Mouse (Mus musculus) forebrain, embryonic 13.5 days (tissue): ENCODE measurements around the gene Zfp663. TPM values are rescaled to one million over a fixed set of nuclear protein-coding genes. Genes with fewer than 3 reads are reported as not detected.

Experiments
- ATAC-seq: fragments of 200-750 bp; cut with Nextera tagmentation; 2 replicates; pipeline ENCODE4 v1.8.0; 2017
- H3K27ac ChIP-seq: fragments of 300-500 bp; sonication (generic); 2 replicates; pipeline ENCODE4 v1.5.1; 2015; ENCODE audit warnings: inconsistent platforms, mild to moderate bottlenecking, moderate library complexity
- H3K27me3 ChIP-seq: fragments of 300-500 bp; sonication (generic); 2 replicates; pipeline ENCODE4 v1.6.1; 2015; ENCODE audit warnings: mild to moderate bottlenecking, inconsistent platforms
- H3K36me3 ChIP-seq: fragments of 300-500 bp; sonication (generic); 2 replicates; pipeline ENCODE4 v1.6.1; 2015; ENCODE audit warnings: mild to moderate bottlenecking, inconsistent platforms; ENCODE audit not compliant: poor library complexity, severe bottlenecking
- H3K4me1 ChIP-seq: fragments of 300-500 bp; sonication (generic); 2 replicates; pipeline ENCODE4 v1.6.1; 2015; ENCODE audit warnings: inconsistent platforms
- H3K4me2 ChIP-seq: fragments of 300-500 bp; sonication (generic); 2 replicates; pipeline ENCODE4 v1.6.1; 2015; ENCODE audit warnings: inconsistent platforms, mild to moderate bottlenecking, moderate library complexity
- H3K4me3 ChIP-seq: fragments of 300-500 bp; sonication (generic); 2 replicates; pipeline ENCODE4 v1.5.1; 2015; ENCODE audit warnings: mild to moderate bottlenecking, inconsistent platforms
- H3K9ac ChIP-seq: fragments of 300-500 bp; sonication (generic); 2 replicates; pipeline ENCODE4 v1.6.1; 2015; ENCODE audit warnings: mild to moderate bottlenecking, inconsistent platforms
- H3K9me3 ChIP-seq: fragments of 300-500 bp; sonication (generic); replicated peaks from 2 replicates; pipeline ENCODE4 v1.6.1; 2016; ENCODE audit warnings: inconsistent platforms
- WGBS: fragments of 180-500 bp; shearing (Covaris S2); methylation state at CpG from one replicate; pipeline ENCODE4 v1.1.7; 2015; 5-methylcytosine and 5-hydroxymethylcytosine counted together
- polyA plus RNA-seq: library from polyadenylated mRNA; unstranded; fragments of >200 nt; fragmentation: Nextera tagmentation; extraction: Ambion mirVana; gene quantifications from 2 replicates; pipeline ENCODE4 v1.2.1, GENCODE M21; 2015

The Zfp663 gene
- polyA plus RNA-seq, 1 experiment from 2014 or later = 5.7 TPM

GRCm38 (mm10) chr2:165327386-165327785 lies 41.1 kb downstream of the Zfp663 start:
- H3K27ac ChIP-seq = peak overlapping the region; percentile 88
- WGBS = 23% methylated on average over 7 of the region's 7 CpGs
- H3K9me3 ChIP-seq = no peaks in the 10 kb centered on the region
- H3K4me3 ChIP-seq = peak overlapping the region; percentile 95
- H3K36me3 ChIP-seq = no peaks in the 10 kb centered on the region; the same call in 1 of the 2 replicates
- peak overlapping the region; percentile 65 for H3K9ac ChIP-seq
- no peaks in the 10 kb centered on the region for H3K27me3 ChIP-seq
- H3K4me2 ChIP-seq = peak overlapping the region; percentile 91
- H3K4me1 ChIP-seq = peaks cover 41% of the 10 kb centered on the region
- ATAC-seq = no peak

- Histone ChIP-seq H3K4me3 (peak within 1 kb of the TSS; percentile 95), H3K4me1 (peaks cover 49% of the 10 kb centered on the region), H3K9me3 (no peaks in the 10 kb centered on the region), H3K27me3 (no peaks in the 10 kb centered on the region), H3K27ac (peak within 1 kb of the TSS; percentile 88), H3K36me3 (no peaks in the 10 kb centered on the region; the same call in 1 of the 2 replicates), H3K4me2 (peak within 1 kb of the TSS; percentile 91), H3K9ac (peak within 1 kb of the TSS; percentile 94)
- WGBS = under 1% methylated on average over 53 of the region's 55 CpGs
- ATAC-seq = peak; percentile 99
Observed at GRCm38 (mm10) chr2:165326304-165327190, 42.0 kb downstream of the Zfp663 start, which contains the start of gene Elmo2. Elmo2 (minus strand) TSS chr2:165326479.

GRCm38 (mm10) chr2:165325521-165326303 lies 42.8 kb downstream of the Zfp663 start:
- H3K27ac ChIP-seq = peak overlapping the region; percentile 55
- WGBS = under 1% methylated on average over 30 of the region's 30 CpGs
- H3K36me3 ChIP-seq = no peaks in the 10 kb centered on the region; the same call in 1 of the 2 replicates
- H3K9ac ChIP-seq = peak overlapping the region; percentile 94
- H3K27me3 ChIP-seq = no peaks in the 10 kb centered on the region
- H3K4me1 ChIP-seq = peaks cover 57% of the 10 kb centered on the region
- peak; percentile 25 for ATAC-seq
- peak overlapping the region; percentile 95 for H3K4me3 ChIP-seq
- H3K4me2 ChIP-seq = peak overlapping the region; percentile 91
- H3K9me3 ChIP-seq = no peaks in the 10 kb centered on the region

GRCm38 (mm10) chr2:165323928-165324327 lies 44.6 kb downstream of the Zfp663 start:
- Histone ChIP-seq H3K27ac (no peak overlapping the region), H3K4me3 (no peak overlapping the region), H3K9me3 (no peaks in the 10 kb centered on the region), H3K9ac (no peak overlapping the region), H3K4me2 (peak overlapping the region; percentile 91; the same call in 1 of the 2 replicates), H3K4me1 (peaks cover 73% of the 10 kb centered on the region), H3K27me3 (no peaks in the 10 kb centered on the region), H3K36me3 (no peaks in the 10 kb centered on the region; the same call in 1 of the 2 replicates)
- ATAC-seq = no peak
- 54% methylated on average over 5 of the region's 5 CpGs for WGBS

GRCm38 (mm10) chr2:165323484-165323883 lies 45.0 kb downstream of the Zfp663 start:
- Histone ChIP-seq H3K4me3 (no peak overlapping the region), H3K27ac (no peak overlapping the region), H3K36me3 (no peaks in the 10 kb centered on the region; the same call in 1 of the 2 replicates), H3K9ac (no peak overlapping the region), H3K27me3 (no peaks in the 10 kb centered on the region), H3K4me1 (peaks cover 77% of the 10 kb centered on the region), H3K4me2 (0 out of 2 replicates have a peak overlapping the region, but pooled peaks have one; percentile 91), H3K9me3 (no peaks in the 10 kb centered on the region)
- WGBS = 62% methylated on average over 5 of the region's 5 CpGs
- ATAC-seq = no peak

- Histone ChIP-seq H3K27ac (no peak overlapping the region), H3K36me3 (no peaks in the 10 kb centered on the region; the same call in 1 of the 2 replicates), H3K4me2 (no peak overlapping the region), H3K9me3 (no peaks in the 10 kb centered on the region), H3K4me3 (no peak overlapping the region), H3K27me3 (no peaks in the 10 kb centered on the region), H3K9ac (no peak overlapping the region), H3K4me1 (peaks cover 82% of the 10 kb centered on the region)
- no peak for ATAC-seq
- 90% methylated on average over 22 of the region's 22 CpGs for WGBS
Observed at GRCm38 (mm10) chr2:165321981-165322735, 46.4 kb downstream of the Zfp663 start.

GRCm38 (mm10) chr2:165321381-165321888 lies 47.1 kb downstream of the Zfp663 start:
- Histone ChIP-seq H3K9me3 (no peaks in the 10 kb centered on the region), H3K4me1 (peaks cover 85% of the 10 kb centered on the region), H3K9ac (no peak overlapping the region), H3K36me3 (no peaks in the 10 kb centered on the region; the same call in 1 of the 2 replicates), H3K27me3 (no peaks in the 10 kb centered on the region), H3K27ac (no peak overlapping the region), H3K4me3 (no peak overlapping the region), H3K4me2 (no peak overlapping the region)
- ATAC-seq = no peak
- 56% methylated on average over 8 of the region's 8 CpGs for WGBS

- peak overlapping the region; percentile 15; the same call in 1 of the 2 replicates for H3K27ac ChIP-seq
- H3K4me2 ChIP-seq = no peak overlapping the region
- peaks cover 91% of the 10 kb centered on the region for H3K4me1 ChIP-seq
- no peak overlapping the region for H3K9ac ChIP-seq
- ATAC-seq = no peak
- H3K9me3 ChIP-seq = no peaks in the 10 kb centered on the region
- H3K27me3 ChIP-seq = no peaks in the 10 kb centered on the region
- H3K36me3 ChIP-seq = peaks cover 3% of the 10 kb centered on the region
- no peak overlapping the region for H3K4me3 ChIP-seq
- 74% methylated on average over 12 of the region's 12 CpGs for WGBS
Observed at GRCm38 (mm10) chr2:165320531-165321150, 47.9 kb downstream of the Zfp663 start.

- H3K4me2 ChIP-seq = no peak overlapping the region
- peaks cover 84% of the 10 kb centered on the region for H3K4me1 ChIP-seq
- H3K4me3 ChIP-seq = no peak overlapping the region
- H3K36me3 ChIP-seq = peaks cover 14% of the 10 kb centered on the region
- H3K27ac ChIP-seq = no peak overlapping the region
- no peaks in the 10 kb centered on the region for H3K9me3 ChIP-seq
- H3K27me3 ChIP-seq = no peaks in the 10 kb centered on the region
- no peak overlapping the region for H3K9ac ChIP-seq
- ATAC-seq = no peak
- 79% methylated on average over 4 of the region's 4 CpGs for WGBS
Observed at GRCm38 (mm10) chr2:165319503-165319902, 49.0 kb downstream of the Zfp663 start.

GRCm38 (mm10) chr2:165318941-165319340 lies 49.6 kb downstream of the Zfp663 start:
- WGBS = 91% methylated on average over 7 of the region's 7 CpGs
- ATAC-seq = no peak
- Histone ChIP-seq H3K4me2 (no peak overlapping the region), H3K4me1 (peaks cover 78% of the 10 kb centered on the region), H3K27ac (no peak overlapping the region), H3K4me3 (no peak overlapping the region), H3K9me3 (no peaks in the 10 kb centered on the region), H3K36me3 (peaks cover 20% of the 10 kb centered on the region), H3K9ac (no peak overlapping the region), H3K27me3 (no peaks in the 10 kb centered on the region)
